Mouse (Mus musculus) spleen, adult 12 weeks (tissue): ENCODE data around the gene Hephl1.
A peak's percentile ranks its signal among the peaks of the same experiment; 100 is the strongest.

Experiments used
- DNase-seq: peaks from one replicate; pipeline ENCODE4 v3.0.0; 2022; ENCODE audit warnings: low spot score

Gene Hephl1

GRCm38 (mm10) chr9:15017791-15018755, 93.8 kb downstream of the Hephl1 start:
- DNase-seq, result peak; percentile 19

GRCm38 (mm10) chr9:15015223-15015956, 96.5 kb downstream of the Hephl1 start:
- peak; percentile 55 for DNase-seq

GRCm38 (mm10) chr9:15007566-15007965, 104.3 kb downstream of the Hephl1 start:
- no peak for DNase-seq

DNA sequence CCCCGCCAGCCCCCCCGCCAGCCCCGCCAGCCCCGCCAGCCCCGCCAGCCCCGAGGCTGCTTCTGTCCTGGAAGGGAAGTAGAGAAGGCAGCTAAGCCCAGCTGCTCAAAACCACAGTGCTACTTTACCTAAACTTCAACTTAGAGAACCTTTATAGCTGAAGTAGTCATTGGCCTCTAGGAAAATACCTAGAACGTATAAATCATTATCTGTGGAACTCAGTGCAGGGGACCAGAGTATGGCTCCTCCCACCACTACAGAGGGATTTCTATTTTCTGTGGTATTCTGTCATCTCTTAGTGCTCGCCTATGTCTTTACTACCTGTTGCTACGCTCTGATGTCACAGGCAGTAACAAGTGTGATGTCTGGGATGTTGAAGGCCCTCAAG, 107.6 kb downstream of the Hephl1 start:
- no peak for DNase-seq

- DNase-seq, result no peak
These were observed 108.1 kb downstream of the Hephl1 start for GRCm38 (mm10) chr9:15003676-15004297.

GRCm38 (mm10) chr9:15002995-15003613, 108.8 kb downstream of the Hephl1 start:
- no peak for DNase-seq
